Mouse (Mus musculus) midbrain, embryonic 10.5 days (tissue): ENCODE data around the gene Clstn1. TPM values are rescaled to one million over a fixed set of nuclear protein-coding genes. Genes with fewer than 3 reads are reported as not detected.
A peak's percentile ranks its signal among the peaks of the same experiment; 100 is the strongest.

Experiments used
- DNase-seq: peaks from one replicate; pipeline ENCODE4 v3.0.0-alpha.2; 2017; ENCODE audit warnings: low spot score
- H3K27ac ChIP-seq: fragments of 300-500 bp; sonication (generic); replicated peaks from 2 replicates; pipeline ENCODE4 v1.5.1; 2016; ENCODE audit warnings: mild to moderate bottlenecking
- H3K27me3 ChIP-seq: fragments of 300-500 bp; sonication (generic); 2 replicates; pipeline ENCODE4 v1.6.1; 2016; ENCODE audit warnings: low read depth, mild to moderate bottlenecking; ENCODE audit not compliant: poor library complexity, severe bottlenecking
- H3K36me3 ChIP-seq: fragments of 300-500 bp; sonication (generic); 2 replicates; pipeline ENCODE4 v1.6.1; 2016; ENCODE audit warnings: mild to moderate bottlenecking, moderate library complexity
- H3K4me1 ChIP-seq: fragments of 300-500 bp; sonication (generic); 2 replicates; pipeline ENCODE4 v1.6.1; 2016
- H3K4me3 ChIP-seq: fragments of 300-500 bp; sonication (generic); 2 replicates; pipeline ENCODE4 v1.5.1; 2016; ENCODE audit warnings: mild to moderate bottlenecking, moderate library complexity
- H3K9me3 ChIP-seq: fragments of 300-500 bp; sonication (generic); replicated peaks from 2 replicates; pipeline ENCODE4 v1.6.1; 2016; ENCODE audit warnings: mild to moderate bottlenecking
- WGBS: fragments of 180-500 bp; shearing (Covaris S2); methylation state at CpG from one replicate; pipeline ENCODE4 v1.1.7; 2016; 5-methylcytosine and 5-hydroxymethylcytosine counted together
- polyA plus RNA-seq: library from polyadenylated mRNA; unstranded; fragments of >200 nt; fragmentation: Nextera tagmentation; extraction: Ambion mirVana; gene quantifications from 2 replicates; pipeline ENCODE4 v1.2.1, GENCODE M21; 2016

Clstn1 gene
- polyA plus RNA-seq: 17.5 and 29.8 TPM in 2 replicates

DNA sequence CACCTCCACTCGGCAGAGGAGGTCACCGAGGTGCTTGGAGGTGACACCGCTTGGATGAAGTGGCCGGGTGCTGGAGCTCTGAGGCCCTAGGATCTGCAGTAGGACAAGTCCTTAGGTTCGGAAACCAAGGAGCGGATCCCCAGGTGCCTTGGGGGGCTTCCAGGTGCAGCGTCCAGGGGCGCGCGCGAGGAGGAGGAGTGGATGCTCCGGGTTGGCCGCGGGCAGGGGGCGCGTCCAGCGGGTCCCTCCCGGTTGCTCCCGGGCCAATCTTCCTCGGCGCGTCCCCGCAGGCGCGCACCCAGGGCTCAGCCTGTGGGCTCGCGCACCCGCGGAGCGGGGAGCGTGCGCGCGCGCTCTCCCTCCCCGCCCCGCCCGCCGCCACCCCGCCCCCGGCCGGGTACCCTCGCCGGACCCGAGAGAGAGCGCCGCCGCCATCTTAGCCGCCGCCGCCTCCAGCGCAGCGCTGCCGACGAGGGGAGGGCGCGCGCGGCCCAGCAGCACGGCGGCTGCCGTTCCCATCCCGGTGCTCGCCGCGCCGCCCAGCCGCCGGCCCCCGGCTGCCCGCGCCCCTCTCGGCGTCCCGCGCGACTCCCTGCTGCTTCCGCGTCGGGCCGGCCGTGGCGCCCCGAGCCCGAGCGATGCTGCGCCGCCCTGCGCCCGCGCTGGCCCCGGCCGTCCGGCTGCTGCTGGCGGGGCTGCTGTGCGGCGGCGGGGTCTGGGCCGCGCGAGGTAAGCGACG lies at the start of gene Clstn1:
Gene Clstn1 (plus strand): TSS at position 425 of the 739 bp plus-strand sequence.
- Histone ChIP-seq H3K27ac (peak within 1 kb of the TSS; percentile 94), H3K9me3 (no peaks in the 10 kb centered on the region), H3K27me3 (peaks cover 55% of the 10 kb centered on the region), H3K4me3 (peak within 1 kb of the TSS; percentile 96), H3K4me1 (peaks cover 36% of the 10 kb centered on the region), H3K36me3 (no peaks in the 10 kb centered on the region)
- DNase-seq: peak; percentile 83
- under 1% methylated on average over 99 of the region's 103 CpGs for WGBS

DNA sequence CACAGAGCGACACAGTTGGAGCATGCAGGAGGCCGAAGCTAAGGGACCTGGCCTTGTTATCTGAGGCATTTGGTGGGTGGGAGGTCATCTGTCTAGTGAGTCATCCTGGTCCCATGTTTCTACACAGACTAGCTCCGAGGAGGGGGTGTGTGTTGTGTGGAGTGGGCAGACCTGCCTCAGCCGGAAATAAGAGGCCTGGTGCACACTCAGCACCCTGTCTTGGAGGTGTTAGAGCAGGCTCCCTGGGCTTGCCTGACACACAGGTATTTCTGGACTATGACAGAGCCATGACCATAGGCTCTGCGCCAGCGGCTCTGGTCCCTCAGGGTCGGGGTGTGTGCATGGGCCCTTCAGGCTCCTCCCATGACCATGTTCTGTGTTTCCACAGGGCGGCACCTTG lies 46.8 kb upstream of the Clstn1 start:
- no peak for DNase-seq
- Histone ChIP-seq H3K4me3 (no peak overlapping the region), H3K9me3 (no peaks in the 10 kb centered on the region), H3K4me1 (peaks cover 10% of the 10 kb centered on the region), H3K36me3 (0 out of 2 replicates have a peak, but pooled peaks cover 3% of the 10 kb centered on the region), H3K27me3 (no peaks in the 10 kb centered on the region), H3K27ac (no peak overlapping the region)
- WGBS: 85% methylated on average over 8 of the region's 8 CpGs

DNA sequence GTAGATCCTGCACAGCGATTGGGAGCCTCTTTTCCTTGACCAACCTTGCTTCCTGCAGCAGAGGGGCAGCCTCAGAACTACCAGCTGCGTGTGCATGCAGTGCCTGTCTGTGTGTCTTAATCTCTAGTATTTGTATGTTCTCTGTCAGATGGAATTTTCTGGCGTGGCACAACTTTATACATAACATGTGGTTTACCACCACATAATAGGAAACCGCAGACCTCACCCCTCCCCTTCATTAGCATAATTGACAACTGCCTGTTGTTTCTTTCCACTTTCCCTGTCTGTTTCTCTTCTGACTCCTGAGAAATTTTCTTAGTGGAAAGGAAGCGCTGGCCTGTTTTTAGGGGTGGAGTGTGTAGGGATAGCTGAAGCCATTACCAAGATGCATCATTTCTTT lies 44.3 kb upstream of the Clstn1 start:
- 80% methylated on average over 5 of the region's 5 CpGs for WGBS

DNA sequence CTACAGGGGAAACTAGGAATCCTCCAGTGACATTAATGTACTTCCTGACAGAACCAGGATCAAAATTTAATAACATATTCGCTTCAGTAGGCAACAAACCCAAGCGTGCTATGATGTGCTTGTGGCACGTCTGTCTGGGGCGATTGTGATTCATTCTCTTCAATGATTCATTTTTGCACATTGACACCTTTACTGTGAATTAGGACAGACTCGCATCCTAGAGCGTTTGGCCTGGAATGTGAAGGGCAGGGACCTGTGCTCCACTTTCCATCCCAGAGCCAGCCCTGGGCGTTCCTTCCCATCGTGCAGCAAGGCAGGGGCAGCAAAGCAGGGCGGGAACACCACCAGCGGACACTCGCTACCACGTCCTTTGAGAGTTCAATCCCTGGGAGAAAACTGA lies 43.8 kb upstream of the Clstn1 start:
- peaks cover 10% of the 10 kb centered on the region for H3K4me1 ChIP-seq
- no peak overlapping the region for H3K4me3 ChIP-seq
- H3K27ac ChIP-seq: no peak overlapping the region
- no peaks in the 10 kb centered on the region for H3K9me3 ChIP-seq
- H3K36me3 ChIP-seq: peaks cover 25% of the 10 kb centered on the region
- 83% methylated on average over 12 of the region's 12 CpGs for WGBS
- no peak for DNase-seq
- H3K27me3 ChIP-seq: no peaks in the 10 kb centered on the region

More for the DNA sequence above, 44.3 kb upstream of the Clstn1 start:
- Histone ChIP-seq H3K4me3 (no peak overlapping the region), H3K27ac (no peak overlapping the region), H3K27me3 (no peaks in the 10 kb centered on the region), H3K4me1 (peaks cover 10% of the 10 kb centered on the region), H3K36me3 (peaks cover 20% of the 10 kb centered on the region), H3K9me3 (no peaks in the 10 kb centered on the region)
- DNase-seq: no peak

DNA sequence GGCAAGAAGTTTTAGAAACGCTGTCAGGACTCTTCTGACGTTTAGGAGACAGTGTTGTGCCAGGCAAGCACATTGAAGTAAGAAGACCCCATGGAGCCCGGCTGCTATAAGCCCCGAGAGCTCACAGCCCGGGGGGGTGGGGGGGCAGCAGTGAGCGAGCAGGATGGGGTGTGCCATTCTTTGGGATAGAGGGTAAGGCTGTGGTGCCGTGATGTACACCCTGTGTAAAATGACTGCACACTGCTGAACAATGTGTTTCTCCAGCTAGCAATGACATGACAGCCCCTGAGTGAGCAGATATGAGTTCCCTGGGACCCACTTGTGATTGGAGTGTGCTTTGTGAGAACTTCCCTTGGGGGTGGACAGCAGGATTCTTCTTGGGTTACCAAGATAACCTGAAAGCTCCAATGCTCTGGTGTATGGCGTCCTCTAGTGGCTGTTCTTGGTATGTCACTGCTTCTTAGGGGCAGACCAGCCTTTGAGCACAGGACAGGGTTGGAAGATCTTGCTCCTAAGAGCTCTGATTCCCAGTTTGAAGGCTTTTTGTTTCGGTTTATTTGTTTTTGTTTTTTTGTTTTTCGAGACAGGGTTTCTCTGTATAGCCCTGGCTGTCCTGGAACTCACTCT lies 43.2 kb upstream of the Clstn1 start:
- DNase-seq: peak; percentile 81
- Histone ChIP-seq H3K27ac (no peak overlapping the region; the same call in 1 of the 2 replicates), H3K27me3 (no peaks in the 10 kb centered on the region), H3K9me3 (no peaks in the 10 kb centered on the region), H3K4me1 (peaks cover 10% of the 10 kb centered on the region), H3K36me3 (peaks cover 30% of the 10 kb centered on the region), H3K4me3 (no peak overlapping the region)
- 53% methylated on average over 10 of the region's 10 CpGs for WGBS

DNA sequence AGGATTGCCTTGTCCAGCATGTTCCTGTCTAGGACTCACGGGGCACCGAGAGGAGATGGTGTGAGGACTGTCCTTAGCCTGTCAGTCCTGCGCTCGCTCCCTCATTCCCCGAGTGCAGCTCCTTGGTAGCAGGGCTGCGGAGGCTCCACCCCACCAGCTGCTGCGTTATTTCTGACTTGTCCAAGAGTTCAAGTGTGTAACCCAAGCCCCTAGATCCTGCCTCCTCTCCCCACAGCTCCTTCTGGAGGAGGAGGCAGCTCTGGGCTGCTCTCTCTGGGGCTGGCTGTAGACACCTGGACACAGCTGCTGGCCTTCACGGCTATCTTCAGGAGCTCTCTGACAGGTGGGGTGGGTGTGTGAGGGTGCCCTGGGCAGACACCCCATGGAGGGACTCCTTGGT lies 41.4 kb upstream of the Clstn1 start:
- no peak overlapping the region for H3K27ac ChIP-seq
- 86% methylated on average over 8 of the region's 8 CpGs for WGBS
- DNase-seq: no peak
- H3K9me3 ChIP-seq: no peaks in the 10 kb centered on the region
- no peak overlapping the region for H3K4me3 ChIP-seq
- H3K27me3 ChIP-seq: no peaks in the 10 kb centered on the region
- peaks cover 10% of the 10 kb centered on the region for H3K4me1 ChIP-seq
- peaks cover 34% of the 10 kb centered on the region for H3K36me3 ChIP-seq

DNA sequence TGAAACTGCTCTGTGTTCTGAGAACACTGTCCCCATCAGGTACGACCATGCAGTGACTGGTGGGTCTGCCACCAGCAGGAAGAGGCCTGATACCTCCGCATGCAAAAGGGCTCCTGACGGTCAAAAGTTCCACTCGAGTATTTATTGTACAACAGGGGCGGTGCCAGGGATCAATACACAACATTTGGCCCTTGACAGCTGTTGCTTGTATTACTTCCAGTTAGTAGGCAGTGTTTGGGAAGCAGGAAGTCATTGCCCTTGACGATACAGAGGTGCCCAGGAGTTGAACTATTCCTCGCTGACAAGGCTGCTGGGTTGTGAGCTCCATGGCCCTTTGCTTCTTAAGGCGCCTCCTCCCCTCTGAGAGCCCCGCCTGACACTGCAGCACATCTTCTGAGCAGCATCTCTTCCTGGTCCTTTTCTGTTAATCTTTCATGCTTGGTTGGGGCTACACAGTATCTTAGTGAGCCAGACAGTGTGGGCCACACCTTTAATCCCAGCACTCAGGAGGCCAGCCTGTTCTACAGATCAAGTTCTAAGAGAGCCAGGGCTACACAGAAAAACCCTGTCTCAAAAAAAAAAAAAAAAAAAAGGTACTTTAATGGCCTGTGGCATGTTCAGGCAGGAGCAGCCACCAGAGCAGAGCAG lies 39.3 kb upstream of the Clstn1 start:
- H3K36me3 ChIP-seq: peaks cover 37% of the 10 kb centered on the region
- no peak overlapping the region for H3K4me3 ChIP-seq
- H3K27me3 ChIP-seq: no peaks in the 10 kb centered on the region

DNA sequence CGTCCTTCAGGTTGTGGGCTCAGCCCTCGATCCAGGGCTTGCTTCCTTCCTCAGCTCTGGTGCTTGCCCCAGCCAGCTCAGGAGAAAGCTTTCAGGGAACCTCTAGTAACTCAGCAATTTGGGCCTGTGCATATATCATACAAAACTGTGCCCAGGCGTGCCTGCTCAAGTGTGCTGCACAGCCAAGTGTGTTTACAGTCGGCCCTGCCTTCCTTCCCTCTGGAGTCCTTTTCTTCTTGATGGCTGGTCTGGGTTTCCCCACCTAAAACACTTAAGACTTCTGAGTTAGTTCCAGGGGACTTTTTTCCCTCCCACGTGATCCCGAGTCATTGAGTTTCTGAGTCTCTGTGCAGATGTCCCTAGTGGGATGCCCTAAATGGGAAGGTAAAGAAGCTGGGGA lies 38.7 kb upstream of the Clstn1 start:
- no peak for DNase-seq
- H3K27ac ChIP-seq: no peak overlapping the region
- H3K36me3 ChIP-seq: peaks cover 37% of the 10 kb centered on the region
- H3K4me3 ChIP-seq: no peak overlapping the region
- H3K27me3 ChIP-seq: no peaks in the 10 kb centered on the region
- H3K4me1 ChIP-seq: peaks cover 4% of the 10 kb centered on the region
- 82% methylated on average over 6 of the region's 6 CpGs for WGBS
- H3K9me3 ChIP-seq: no peaks in the 10 kb centered on the region

More for the DNA sequence above, 39.3 kb upstream of the Clstn1 start:
- H3K9me3 ChIP-seq: no peaks in the 10 kb centered on the region
- no peak for DNase-seq
- 88% methylated on average over 9 of the region's 9 CpGs for WGBS
- peaks cover 4% of the 10 kb centered on the region for H3K4me1 ChIP-seq
- H3K27ac ChIP-seq: no peak overlapping the region

DNA sequence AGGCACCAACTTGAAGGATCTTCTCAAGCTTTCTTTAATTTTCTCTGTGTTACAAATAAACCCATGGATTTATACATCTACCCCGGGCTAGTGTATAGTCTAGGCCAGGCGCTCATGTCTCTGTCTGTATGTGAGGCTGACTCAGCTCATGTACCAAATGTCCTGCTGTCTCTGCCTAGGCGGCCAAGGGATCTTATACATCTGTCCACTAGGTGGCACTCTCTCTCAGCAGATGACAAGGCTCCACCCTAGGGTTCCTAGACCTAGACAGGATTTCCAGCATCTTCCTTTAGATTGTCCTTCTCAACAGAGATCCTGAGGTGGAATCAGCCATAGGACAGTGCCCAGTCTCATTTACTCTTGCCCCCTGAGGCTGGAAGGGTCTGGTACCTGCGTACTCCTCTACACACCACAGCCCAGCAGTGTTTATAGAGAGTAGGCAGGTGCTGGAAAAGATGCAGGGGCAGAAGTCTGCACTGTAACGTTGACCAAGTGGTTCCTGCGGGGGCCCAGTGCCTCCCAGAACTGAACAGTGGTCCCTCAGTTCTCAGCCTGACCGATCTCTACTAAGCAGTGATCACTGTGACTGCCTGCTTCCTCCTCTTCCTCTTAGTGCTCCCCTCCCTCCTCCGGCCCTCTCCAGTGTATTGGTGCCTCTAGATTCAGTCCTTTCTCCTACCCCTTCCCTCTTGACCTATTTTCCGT lies 36.9 kb upstream of the Clstn1 start:
- WGBS: 66% methylated on average over 9 of the region's 9 CpGs
- Histone ChIP-seq H3K4me1 (no peaks in the 10 kb centered on the region), H3K27ac (no peak overlapping the region), H3K4me3 (no peak overlapping the region), H3K36me3 (peaks cover 33% of the 10 kb centered on the region), H3K27me3 (no peaks in the 10 kb centered on the region), H3K9me3 (no peaks in the 10 kb centered on the region)
- peak; percentile 72 for DNase-seq

DNA sequence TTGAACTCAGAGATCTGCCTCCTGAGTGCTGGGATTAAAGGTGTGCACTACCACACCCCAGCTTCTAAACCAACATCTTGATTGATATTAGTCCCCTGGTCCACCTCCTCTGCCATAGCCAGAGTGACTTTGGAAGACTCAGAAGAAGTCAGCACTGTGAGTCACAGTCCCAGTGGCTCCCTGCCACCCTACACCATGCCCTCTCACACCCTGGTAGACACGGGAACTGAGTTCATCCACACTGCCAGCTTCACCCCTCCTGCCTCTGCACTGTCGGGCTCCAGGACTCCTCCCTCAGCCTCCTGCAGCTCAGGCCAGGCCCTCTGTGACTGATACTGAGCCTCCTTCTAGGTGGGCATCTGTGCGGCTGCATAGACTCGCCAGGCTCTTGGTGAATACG lies 35.4 kb upstream of the Clstn1 start:
- Histone ChIP-seq H3K27me3 (no peaks in the 10 kb centered on the region), H3K4me3 (no peak overlapping the region)

DNA sequence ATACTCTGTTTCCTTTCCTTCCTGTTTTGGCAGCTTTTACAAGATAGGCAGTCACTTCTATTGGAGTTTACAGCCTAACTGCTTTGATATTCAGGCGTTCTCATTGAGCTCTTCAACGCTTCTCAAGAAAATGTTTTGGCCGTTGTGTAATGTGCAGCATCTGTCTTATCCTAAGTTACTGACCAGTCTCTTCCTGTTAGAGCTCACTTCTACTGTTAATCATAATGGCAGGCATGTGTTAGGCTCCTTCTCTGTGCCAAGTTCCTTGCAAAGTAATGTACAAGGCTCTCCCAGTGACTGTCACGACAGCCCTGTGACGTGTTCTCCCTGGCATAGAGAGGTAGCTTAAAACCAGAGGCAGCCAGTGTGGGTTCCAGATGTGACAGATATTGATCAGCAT lies 34.6 kb upstream of the Clstn1 start:
- DNase-seq: no peak
- Histone ChIP-seq H3K36me3 (peaks cover 19% of the 10 kb centered on the region), H3K4me1 (0 out of 2 replicates have a peak, but pooled peaks cover 4% of the 10 kb centered on the region), H3K9me3 (no peaks in the 10 kb centered on the region), H3K27me3 (no peaks in the 10 kb centered on the region), H3K27ac (no peak overlapping the region), H3K4me3 (no peak overlapping the region)
- 94% methylated on average over 5 of the region's 5 CpGs for WGBS

More for the DNA sequence above, 35.4 kb upstream of the Clstn1 start:
- no peak for DNase-seq
- Histone ChIP-seq H3K9me3 (no peaks in the 10 kb centered on the region), H3K36me3 (peaks cover 27% of the 10 kb centered on the region), H3K27ac (no peak overlapping the region), H3K4me1 (0 out of 2 replicates have a peak, but pooled peaks cover 4% of the 10 kb centered on the region)
- 80% methylated on average over 5 of the region's 5 CpGs for WGBS

DNA sequence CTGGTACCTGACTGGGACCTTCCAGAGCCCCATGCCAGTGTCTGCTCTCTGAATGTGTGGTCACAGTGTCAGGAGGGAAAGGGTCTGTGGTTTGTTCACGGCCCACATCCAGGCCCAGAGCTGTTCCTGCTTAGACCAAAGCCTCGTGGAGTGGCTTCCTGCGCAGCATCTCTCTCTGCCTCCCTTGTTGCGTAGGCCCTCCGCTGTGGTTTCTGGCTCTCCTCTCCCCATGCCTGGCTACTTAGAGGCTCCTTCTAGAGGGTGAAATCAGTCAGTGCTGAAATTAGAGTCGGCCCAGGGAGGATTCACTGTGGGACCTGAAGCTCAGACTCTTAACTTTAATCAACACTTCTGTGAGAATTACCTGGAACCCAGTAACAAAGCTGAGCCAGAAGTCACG lies 32.4 kb upstream of the Clstn1 start:
- 85% methylated on average over 7 of the region's 7 CpGs for WGBS
- no peak overlapping the region for H3K27ac ChIP-seq
- H3K27me3 ChIP-seq: no peaks in the 10 kb centered on the region
- peaks cover 17% of the 10 kb centered on the region for H3K36me3 ChIP-seq
- no peak overlapping the region for H3K4me3 ChIP-seq
- H3K9me3 ChIP-seq: no peaks in the 10 kb centered on the region
- 0 out of 2 replicates have a peak, but pooled peaks cover 4% of the 10 kb centered on the region for H3K4me1 ChIP-seq
- DNase-seq: no peak
